Mouse (Mus musculus): ENCODE data around the gene Nnmt.

Gene Nnmt

GRCm38 (mm10) chr9:48604939-48605598, at the start of gene Nnmt:
Gene Nnmt (minus strand): TSS chr9:48605153.
- DNase-seq (ENCODE audit: low read depth, low spot score): no peak

DNA sequence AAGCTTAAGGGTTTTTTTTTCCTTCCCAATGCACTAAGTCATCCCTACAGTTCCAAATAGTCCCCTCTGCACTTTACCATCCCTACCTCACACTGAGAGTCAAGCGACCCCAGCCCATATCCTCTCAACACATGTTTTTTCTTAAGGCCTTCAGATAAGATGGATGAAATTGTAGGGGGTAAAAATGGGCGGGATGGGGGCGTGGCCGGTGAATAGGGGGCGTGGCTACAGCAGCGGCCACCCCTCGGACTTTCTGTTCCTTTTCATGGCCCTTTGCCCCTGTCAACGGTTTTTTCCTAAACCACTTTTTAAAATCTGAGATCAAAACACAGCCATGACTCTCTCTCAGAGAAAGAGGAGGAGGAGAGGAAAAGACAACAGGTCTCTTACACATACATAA, 49.8 kb upstream of the Nnmt start:
- no peak for DNase-seq (ENCODE audit: low read depth, low spot score)

GRCm38 (mm10) chr9:48653399-48654070, 48.6 kb upstream of the Nnmt start:
- no peak for DNase-seq (ENCODE audit: low read depth, low spot score)

DNA sequence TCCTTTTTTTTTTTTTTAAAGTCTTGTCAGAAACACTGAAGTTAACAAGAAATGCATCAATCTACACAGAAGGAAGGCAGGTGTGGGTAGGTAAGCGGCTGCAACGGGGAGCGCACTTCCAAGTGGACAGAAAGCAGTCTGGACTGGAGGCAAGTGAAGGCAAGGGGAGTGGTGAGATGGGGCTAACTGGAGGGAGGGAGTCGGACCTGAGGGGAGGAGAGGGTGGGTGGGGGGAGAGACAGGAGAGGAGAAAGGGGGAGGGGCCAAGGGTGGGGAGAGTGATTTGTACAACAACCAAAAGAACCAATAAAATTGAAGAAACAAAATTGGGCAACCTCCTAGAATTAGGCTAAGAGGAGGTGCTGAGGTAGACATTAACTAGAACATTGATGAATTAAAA, 47.1 kb upstream of the Nnmt start:
- DNase-seq (ENCODE audit: low read depth, low spot score): no peak

DNA sequence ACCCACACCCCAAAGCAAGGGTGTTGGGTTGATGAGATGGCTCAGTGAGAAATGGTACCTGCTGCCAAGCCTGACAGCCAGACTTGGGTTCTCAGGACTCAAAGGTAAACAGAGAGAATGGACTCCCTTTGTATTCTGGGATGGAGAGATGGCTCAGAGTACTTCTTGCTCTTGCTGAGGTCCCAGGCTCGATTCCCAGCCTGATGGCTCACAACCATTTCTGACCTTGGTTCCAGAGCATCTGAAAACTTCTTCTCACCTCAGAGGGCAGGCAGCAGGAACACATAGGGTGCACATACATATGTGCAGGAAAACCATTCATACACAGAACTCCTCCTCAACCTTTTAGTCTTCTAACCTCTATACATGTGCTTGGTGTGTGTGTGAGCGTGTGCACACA, 45.9 kb upstream of the Nnmt start:
- DNase-seq (ENCODE audit: low read depth, low spot score): no peak

GRCm38 (mm10) chr9:48649851-48650685, 45.1 kb upstream of the Nnmt start:
- no peak for DNase-seq (ENCODE audit: low read depth, low spot score)

- no peak for DNase-seq (ENCODE audit: low read depth, low spot score)
Observed at GRCm38 (mm10) chr9:48649098-48649766, 44.3 kb upstream of the Nnmt start.

GRCm38 (mm10) chr9:48648285-48649097, 43.5 kb upstream of the Nnmt start:
- DNase-seq (ENCODE audit: low read depth, low spot score): no peak

DNA sequence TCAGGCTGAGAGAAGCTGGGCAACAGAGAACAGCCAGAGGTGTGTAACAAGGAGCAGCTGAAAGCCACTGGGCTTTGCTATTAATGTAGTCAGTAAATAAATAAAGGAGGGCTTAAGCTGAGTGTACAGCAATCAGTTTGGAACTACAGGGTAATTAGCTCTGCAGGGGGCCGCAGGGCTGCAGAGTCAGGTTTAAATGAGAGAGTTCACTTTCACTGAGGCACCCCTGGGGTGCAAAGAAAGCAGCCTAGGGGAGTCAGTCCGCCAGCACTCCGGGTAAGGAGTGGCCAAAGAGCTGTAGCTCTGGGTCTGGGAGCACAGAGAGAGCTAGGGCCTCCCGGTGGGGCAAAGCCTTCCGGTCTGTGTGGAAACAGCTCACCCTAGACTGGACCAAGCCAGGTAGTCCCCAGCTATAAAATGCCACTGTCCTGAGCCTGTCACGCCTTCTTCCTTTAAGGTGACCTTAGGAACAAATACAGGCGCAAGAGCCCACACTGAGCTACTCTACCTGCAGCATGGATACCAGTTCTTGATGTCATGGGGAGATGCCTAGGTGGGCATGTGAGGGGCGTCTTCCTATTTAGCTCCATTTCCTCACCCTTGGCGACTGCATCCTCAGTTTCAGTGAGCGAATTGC, 42.8 kb upstream of the Nnmt start:
- no peak for DNase-seq (ENCODE audit: low read depth, low spot score)

- DNase-seq (ENCODE audit: low read depth, low spot score): no peak
Observed at GRCm38 (mm10) chr9:48646781-48647647, 42.1 kb upstream of the Nnmt start.

GRCm38 (mm10) chr9:48646251-48646650, 41.3 kb upstream of the Nnmt start:
- no peak for DNase-seq (ENCODE audit: low read depth, low spot score)

DNA sequence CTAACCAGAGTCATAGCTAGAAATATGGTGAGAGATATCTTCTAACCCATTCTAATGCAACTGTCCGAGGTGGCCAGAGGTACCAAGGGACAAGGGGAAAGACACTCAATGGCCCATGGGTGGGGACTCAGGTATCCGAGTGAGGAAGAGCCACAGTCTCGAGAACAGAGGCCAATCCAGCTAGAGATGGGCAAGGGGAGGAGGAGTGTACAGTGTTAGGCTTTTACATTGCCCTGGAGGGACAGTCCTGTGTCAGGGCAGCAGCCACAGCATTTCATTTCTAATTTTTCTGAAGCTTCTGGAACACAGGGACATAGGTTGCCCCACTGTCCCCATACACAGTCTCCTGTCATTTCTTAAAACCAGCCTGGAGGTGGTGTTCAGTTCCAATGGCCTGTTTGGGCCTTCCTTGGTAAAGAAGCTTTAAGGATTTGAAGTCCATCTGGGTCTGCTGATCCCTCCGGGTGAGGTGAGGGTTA, 40.7 kb upstream of the Nnmt start:
- DNase-seq (ENCODE audit: low read depth, low spot score): no peak

- DNase-seq (ENCODE audit: low read depth, low spot score): no peak
Observed at GRCm38 (mm10) chr9:48644926-48645647, 40.1 kb upstream of the Nnmt start.

DNA sequence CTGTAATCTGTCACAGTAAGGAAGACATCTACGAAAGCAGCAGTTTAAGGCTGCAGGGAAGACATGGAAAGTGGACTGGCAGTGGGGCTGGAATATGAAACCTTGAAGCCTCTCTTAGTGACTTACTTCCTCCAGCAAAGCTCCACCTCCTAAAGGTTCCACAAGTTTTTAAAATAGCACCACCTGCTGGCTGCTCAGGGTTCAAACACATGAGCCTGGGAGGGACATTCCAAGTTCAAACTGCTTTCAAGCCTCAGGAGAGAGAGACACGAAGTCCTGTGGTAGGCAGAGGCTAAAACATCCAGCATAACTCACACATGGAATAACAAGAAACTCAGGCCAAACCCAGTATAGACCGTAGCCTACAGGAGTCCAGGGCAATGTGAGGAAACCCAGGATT, 39.4 kb upstream of the Nnmt start:
- DNase-seq (ENCODE audit: low read depth, low spot score): no peak

- DNase-seq (ENCODE audit: low read depth, low spot score): no peak
Observed at GRCm38 (mm10) chr9:48641636-48642035, 36.7 kb upstream of the Nnmt start.

GRCm38 (mm10) chr9:48640881-48641280, 35.9 kb upstream of the Nnmt start:
- no peak for DNase-seq (ENCODE audit: low read depth, low spot score)

GRCm38 (mm10) chr9:48638176-48638803, 33.3 kb upstream of the Nnmt start:
- DNase-seq (ENCODE audit: low read depth, low spot score): no peak

- DNase-seq (ENCODE audit: low read depth, low spot score): no peak
Observed at GRCm38 (mm10) chr9:48637161-48637560, 32.2 kb upstream of the Nnmt start.

Measured in brain, embryonic 18.5 days (tissue).